Mouse (Mus musculus): ENCODE results near the gene Prkce. TPM values are rescaled to one million over a fixed set of nuclear protein-coding genes. Genes with fewer than 3 reads are reported as not detected.

The Prkce gene
- polyA plus RNA-seq, 1 experiment: not detected

- WGBS: 90% methylated on average over 5 of the region's 5 CpGs
- Histone ChIP-seq H3K4me1 (ENCODE audit: control insufficient read depth, insufficient read depth, low read length) (peaks cover 22% of the 10 kb centered on the region), H3K27ac (ENCODE audit: insufficient read depth, low read depth, low read length) (no peak overlapping the region), H3K4me3 (ENCODE audit: insufficient read depth, low read depth, low read length) (no peak overlapping the region)
- TF ChIP-seq CTCF (IDR thresholded peaks at IDR 0.05; ENCODE audit: insufficient read depth, low read depth, low read length) (no peak), POLR2A (IDR thresholded peaks at IDR 0.05; ENCODE audit: insufficient read depth, low read depth, low read length) (no peak)
Measured at GRCm38 (mm10) chr17:86527298-86527697, 359.7 kb downstream of the Prkce start.

GRCm38 (mm10) chr17:86529003-86529402, 361.4 kb downstream of the Prkce start:
- Histone ChIP-seq H3K4me1 (ENCODE audit: control insufficient read depth, insufficient read depth, low read length) (peaks cover 25% of the 10 kb centered on the region), H3K27ac (ENCODE audit: insufficient read depth, low read depth, low read length) (peak overlapping the region; percentile 88)

GRCm38 (mm10) chr17:86529411-86529810, 361.8 kb downstream of the Prkce start:
- WGBS: 23% methylated on average over 4 of the region's 4 CpGs
- Histone ChIP-seq H3K4me1 (ENCODE audit: control insufficient read depth, insufficient read depth, low read length) (peaks cover 25% of the 10 kb centered on the region), H3K4me3 (ENCODE audit: insufficient read depth, low read depth, low read length) (no peak overlapping the region), H3K27ac (ENCODE audit: insufficient read depth, low read depth, low read length) (peak overlapping the region; percentile 88; the same call in 1 of the 2 replicates)
- TF ChIP-seq POLR2A (IDR thresholded peaks at IDR 0.05; ENCODE audit: insufficient read depth, low read depth, low read length) (no peak), CTCF (IDR thresholded peaks at IDR 0.05; ENCODE audit: insufficient read depth, low read depth, low read length) (no peak)

More at GRCm38 (mm10) chr17:86529003-86529402, 361.4 kb downstream of the Prkce start:
- no peak overlapping the region for H3K4me3 ChIP-seq (ENCODE audit: insufficient read depth, low read depth, low read length)
- 26% methylated on average over 10 of the region's 10 CpGs for WGBS
- no peak for TF ChIP-seq POLR2A (IDR thresholded peaks at IDR 0.05; ENCODE audit: insufficient read depth, low read depth, low read length)
- no peak for TF ChIP-seq CTCF (IDR thresholded peaks at IDR 0.05; ENCODE audit: insufficient read depth, low read depth, low read length)

- no peak overlapping the region for H3K4me3 ChIP-seq (ENCODE audit: insufficient read depth, low read depth, low read length)
- H3K4me1 ChIP-seq (ENCODE audit: control insufficient read depth, insufficient read depth, low read length): peaks cover 25% of the 10 kb centered on the region
- TF ChIP-seq POLR2A (IDR thresholded peaks at IDR 0.05; ENCODE audit: insufficient read depth, low read depth, low read length): no peak
- TF ChIP-seq CTCF (IDR thresholded peaks at IDR 0.05; ENCODE audit: insufficient read depth, low read depth, low read length): no peak
- H3K27ac ChIP-seq (ENCODE audit: insufficient read depth, low read depth, low read length): no peak overlapping the region
- WGBS: 86% methylated on average over 6 of the region's 6 CpGs
Measured at GRCm38 (mm10) chr17:86531231-86531630, 363.6 kb downstream of the Prkce start.

- 73% methylated on average over 17 of the region's 17 CpGs for WGBS
- no peak overlapping the region for H3K27ac ChIP-seq (ENCODE audit: insufficient read depth, low read depth, low read length)
- TF ChIP-seq CTCF (IDR thresholded peaks at IDR 0.05; ENCODE audit: insufficient read depth, low read depth, low read length): no peak
- no peak for TF ChIP-seq POLR2A (IDR thresholded peaks at IDR 0.05; ENCODE audit: insufficient read depth, low read depth, low read length)
Measured at GRCm38 (mm10) chr17:86532783-86533548, 365.4 kb downstream of the Prkce start.

GRCm38 (mm10) chr17:86533549-86533851, 365.9 kb downstream of the Prkce start:
- no peak for TF ChIP-seq POLR2A (IDR thresholded peaks at IDR 0.05; ENCODE audit: insufficient read depth, low read depth, low read length)
- no peak for TF ChIP-seq CTCF (IDR thresholded peaks at IDR 0.05; ENCODE audit: insufficient read depth, low read depth, low read length)
- 90% methylated on average over 11 of the region's 11 CpGs for WGBS
- Histone ChIP-seq H3K4me1 (ENCODE audit: control insufficient read depth, insufficient read depth, low read length) (peaks cover 23% of the 10 kb centered on the region), H3K4me3 (ENCODE audit: insufficient read depth, low read depth, low read length) (no peak overlapping the region), H3K27ac (ENCODE audit: insufficient read depth, low read depth, low read length) (no peak overlapping the region)

More at GRCm38 (mm10) chr17:86532783-86533548, 365.4 kb downstream of the Prkce start:
- Histone ChIP-seq H3K4me1 (ENCODE audit: control insufficient read depth, insufficient read depth, low read length) (peaks cover 23% of the 10 kb centered on the region), H3K4me3 (ENCODE audit: insufficient read depth, low read depth, low read length) (no peak overlapping the region)

GRCm38 (mm10) chr17:86535096-86535495, 367.5 kb downstream of the Prkce start:
- no peak overlapping the region for H3K4me3 ChIP-seq (ENCODE audit: insufficient read depth, low read depth, low read length)
- 72% methylated on average over 10 of the region's 10 CpGs for WGBS
- no peak overlapping the region for H3K27ac ChIP-seq (ENCODE audit: insufficient read depth, low read depth, low read length)
- peaks cover 16% of the 10 kb centered on the region for H3K4me1 ChIP-seq (ENCODE audit: control insufficient read depth, insufficient read depth, low read length)
- TF ChIP-seq CTCF (IDR thresholded peaks at IDR 0.05; ENCODE audit: insufficient read depth, low read depth, low read length) (no peak), POLR2A (IDR thresholded peaks at IDR 0.05; ENCODE audit: insufficient read depth, low read depth, low read length) (no peak)

GRCm38 (mm10) chr17:86535827-86536656, 368.5 kb downstream of the Prkce start:
- peaks cover 11% of the 10 kb centered on the region for H3K4me1 ChIP-seq (ENCODE audit: control insufficient read depth, insufficient read depth, low read length)
- 14% methylated on average over 22 of the region's 22 CpGs for WGBS
- no peak overlapping the region; the same call in 1 of the 2 replicates for H3K4me3 ChIP-seq (ENCODE audit: insufficient read depth, low read depth, low read length)
- TF ChIP-seq CTCF (IDR thresholded peaks at IDR 0.05; ENCODE audit: insufficient read depth, low read depth, low read length) (no peak), POLR2A (IDR thresholded peaks at IDR 0.05; ENCODE audit: insufficient read depth, low read depth, low read length) (no peak)
- H3K27ac ChIP-seq (ENCODE audit: insufficient read depth, low read depth, low read length): peak overlapping the region; percentile 59; the same call in 1 of the 2 replicates
